Mouse (Mus musculus): Measurements from ENCODE around the gene Tmf1. TPM values are rescaled to one million over a fixed set of nuclear protein-coding genes. Genes with fewer than 3 reads are reported as not detected.

Gene Tmf1
- polyA plus RNA-seq, 1 experiment from 2014 or later: 49.1 TPM

GRCm38 (mm10) chr6:97204952-97205351 lies 26.0 kb upstream of the Tmf1 start:
- POLR2A ChIA-PET: interaction anchor here (0.8 to 1.3 kb wide), 3 partner anchors 12 to 28 kb away, joined by 3 to 7 read pairs (median 3); no protein-coding TSS in a partner anchor
- DNase-seq (ENCODE audit: low read depth, low spot score) (no peak), ATAC-seq (no peak)
- no peak for TF ChIP-seq CTCF (IDR thresholded peaks at IDR 0.05)
- CTCF ChIA-PET: interaction anchor here (0.7 kb wide), 1 partner anchor 46 kb away, joined by 3 read pairs; no protein-coding TSS in a partner anchor
- in situ Hi-C loops (cut with MboI; ENCODE audit: low pct_unique_long_range_greater_than_20kb): no loop called here
- no peaks in the 10 kb centered on the region for H3K27me3 ChIP-seq

GRCm38 (mm10) chr6:97204252-97204869 lies 25.4 kb upstream of the Tmf1 start:
- in situ Hi-C loops (cut with MboI; ENCODE audit: low pct_unique_long_range_greater_than_20kb): no loop called here
- CTCF ChIA-PET: no interaction called here
- no peak for TF ChIP-seq CTCF (IDR thresholded peaks at IDR 0.05)
- no peak for DNase-seq (ENCODE audit: low read depth, low spot score)
- POLR2A ChIA-PET: interaction anchor here (0.8 to 1.3 kb wide), 3 partner anchors 11 to 27 kb away, joined by 3 to 7 read pairs (median 3); no protein-coding TSS in a partner anchor
- no peaks in the 10 kb centered on the region for H3K27me3 ChIP-seq
- no peak for ATAC-seq

DNA sequence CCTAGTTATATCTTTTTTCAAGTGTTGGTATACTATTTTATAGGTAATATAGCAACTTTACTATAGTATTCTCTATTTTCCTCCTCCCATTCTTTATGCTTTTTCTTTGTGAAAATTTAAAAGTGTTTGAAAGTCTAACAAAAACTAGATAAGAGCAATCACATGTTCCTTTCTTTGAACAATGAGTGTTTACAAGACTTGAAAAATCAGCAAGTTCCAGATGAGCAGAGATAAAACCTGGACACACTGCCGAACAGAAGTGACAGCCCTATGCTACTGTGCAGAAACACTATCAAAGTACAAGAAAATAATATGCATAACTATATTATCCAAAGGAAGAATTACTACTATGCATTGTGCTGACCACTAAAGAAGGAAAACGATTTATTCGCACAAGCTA lies 23.6 kb upstream of the Tmf1 start:
- H3K27me3 ChIP-seq: no peaks in the 10 kb centered on the region
- ATAC-seq: no peak
- POLR2A ChIA-PET: no interaction called here
- DNase-seq (ENCODE audit: low read depth, low spot score): no peak
- in situ Hi-C loops (cut with MboI; ENCODE audit: low pct_unique_long_range_greater_than_20kb): no loop called here
- no peak for TF ChIP-seq CTCF (IDR thresholded peaks at IDR 0.05)
- CTCF ChIA-PET: no interaction called here

- CTCF ChIA-PET: no interaction called here
- no peaks in the 10 kb centered on the region for H3K27me3 ChIP-seq
- TF ChIP-seq CTCF (IDR thresholded peaks at IDR 0.05): peak; percentile 39
- in situ Hi-C loops (cut with MboI; ENCODE audit: low pct_unique_long_range_greater_than_20kb): no loop called here
- no peak for ATAC-seq
- POLR2A ChIA-PET: no interaction called here
- no peak for DNase-seq (ENCODE audit: low read depth, low spot score)
Observed at GRCm38 (mm10) chr6:97200437-97200836, 21.5 kb upstream of the Tmf1 start.

DNA sequence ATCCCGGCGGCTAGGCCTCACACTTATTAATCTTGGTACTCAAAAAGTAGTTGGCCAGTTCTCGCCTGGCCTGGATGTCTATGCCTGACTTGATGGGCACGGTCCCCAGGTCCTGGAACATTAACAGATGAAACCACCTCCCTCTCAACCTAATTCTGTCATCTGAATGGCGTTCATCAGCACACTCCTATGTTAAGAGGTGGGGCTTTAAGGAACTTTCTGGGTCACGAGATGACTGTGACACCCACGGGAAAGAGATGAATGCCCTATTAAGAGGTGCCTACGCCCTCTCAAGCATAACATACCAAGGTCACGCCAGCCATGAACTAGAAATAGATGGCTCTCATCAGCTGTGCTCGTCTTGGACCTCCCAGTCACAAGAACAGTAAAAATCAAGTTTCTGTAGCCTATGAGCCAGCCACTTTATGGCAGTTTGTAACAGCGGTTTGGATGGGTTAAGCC lies 476 bp upstream of the Tmf1 start:
- POLR2A ChIA-PET: interaction anchor here (0.9 to 1.4 kb wide), 3 partner anchors 9 to 31 kb away, joined by 3 read pairs; partner anchors contain the start of gene Arl6ip5
- TF ChIP-seq CTCF (IDR thresholded peaks at IDR 0.05): no peak
- no peaks in the 10 kb centered on the region for H3K27me3 ChIP-seq
- DNase-seq (ENCODE audit: low read depth, low spot score) (peak; percentile 54), ATAC-seq (peak; percentile 75)
- in situ Hi-C loops (cut with MboI; ENCODE audit: low pct_unique_long_range_greater_than_20kb): no loop called here
- CTCF ChIA-PET: interaction anchor here (0.8 to 2.7 kb wide), 4 partner anchors 11 to 132 kb away, joined by 3 to 11 read pairs (median 6); no protein-coding TSS in a partner anchor

GRCm38 (mm10) chr6:97175716-97176115 lies 3.2 kb downstream of the Tmf1 start:
- no peak for TF ChIP-seq CTCF (IDR thresholded peaks at IDR 0.05)
- H3K27me3 ChIP-seq: no peaks in the 10 kb centered on the region
- DNase-seq (ENCODE audit: low read depth, low spot score) (no peak), ATAC-seq (no peak)
- in situ Hi-C loops (cut with MboI; ENCODE audit: low pct_unique_long_range_greater_than_20kb): no loop called here
- ChIA-PET POLR2A (no interaction called here), CTCF (interaction anchor here (0.6 to 1.1 kb wide), 2 partner anchors 25 to 1166 kb away, joined by 3 to 4 read pairs; no protein-coding TSS in a partner anchor)

GRCm38 (mm10) chr6:97150156-97150555 lies 28.8 kb downstream of the Tmf1 start:
- ChIA-PET CTCF (interaction anchor here (0.8 to 3.0 kb wide), 6 partner anchors 10 to 59 kb away, joined by 4 to 12 read pairs (median 4); partner anchors contain the start of gene Tmf1), POLR2A (no interaction called here)
- in situ Hi-C loops (cut with MboI; ENCODE audit: low pct_unique_long_range_greater_than_20kb): no loop called here
- DNase-seq (ENCODE audit: low read depth, low spot score): no peak
- no peak for ATAC-seq
- peak; percentile 53 for TF ChIP-seq CTCF (IDR thresholded peaks at IDR 0.05)
- no peaks in the 10 kb centered on the region for H3K27me3 ChIP-seq

DNA sequence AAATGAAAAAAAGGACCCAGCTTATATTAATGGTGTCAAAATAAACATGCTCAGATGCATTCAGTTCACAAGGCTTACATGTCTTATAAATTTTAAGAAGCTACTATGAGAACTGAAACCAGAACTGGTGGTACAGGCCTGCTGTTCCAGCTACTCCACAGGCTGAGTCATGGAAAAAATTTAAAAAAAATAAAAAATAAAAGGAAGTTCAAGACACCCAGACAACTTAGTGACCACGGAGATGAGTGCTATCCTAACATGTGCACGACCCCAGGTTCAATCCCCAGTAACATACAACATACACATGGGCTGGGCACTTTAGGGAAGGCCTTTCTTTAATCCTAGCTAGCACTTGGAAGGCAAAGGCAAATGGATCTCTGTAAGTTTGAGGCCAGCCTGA lies 29.2 kb downstream of the Tmf1 start:
- in situ Hi-C loops (cut with MboI; ENCODE audit: low pct_unique_long_range_greater_than_20kb): no loop called here
- ATAC-seq: no peak
- no peaks in the 10 kb centered on the region for H3K27me3 ChIP-seq
- DNase-seq (ENCODE audit: low read depth, low spot score): no peak
- TF ChIP-seq CTCF (IDR thresholded peaks at IDR 0.05): no peak
- ChIA-PET CTCF (interaction anchor here (1.2 to 3.0 kb wide), 5 partner anchors 11 to 60 kb away, joined by 4 to 12 read pairs (median 5); partner anchors contain the start of gene Tmf1), POLR2A (no interaction called here)

GRCm38 (mm10) chr6:97148383-97149251 lies 30.3 kb downstream of the Tmf1 start, which contains the start of gene Eogt:
Eogt (minus strand) TSS chr6:97149182.
- in situ Hi-C loops (cut with MboI; ENCODE audit: low pct_unique_long_range_greater_than_20kb): no loop called here
- POLR2A ChIA-PET: interaction anchor here (1.1 to 1.7 kb wide), 2 partner anchors 9 to 26 kb away, joined by 3 to 4 read pairs; no protein-coding TSS in a partner anchor
- CTCF ChIA-PET: interaction anchor here (0.8 to 3.0 kb wide), 2 partner anchors 8 to 12 kb away, joined by 3 to 12 read pairs; no protein-coding TSS in a partner anchor
- no peaks in the 10 kb centered on the region for H3K27me3 ChIP-seq
- DNase-seq (ENCODE audit: low read depth, low spot score): no peak
- peak; percentile 96 for TF ChIP-seq CTCF (IDR thresholded peaks at IDR 0.05)
- ATAC-seq: peak; percentile 82

DNA sequence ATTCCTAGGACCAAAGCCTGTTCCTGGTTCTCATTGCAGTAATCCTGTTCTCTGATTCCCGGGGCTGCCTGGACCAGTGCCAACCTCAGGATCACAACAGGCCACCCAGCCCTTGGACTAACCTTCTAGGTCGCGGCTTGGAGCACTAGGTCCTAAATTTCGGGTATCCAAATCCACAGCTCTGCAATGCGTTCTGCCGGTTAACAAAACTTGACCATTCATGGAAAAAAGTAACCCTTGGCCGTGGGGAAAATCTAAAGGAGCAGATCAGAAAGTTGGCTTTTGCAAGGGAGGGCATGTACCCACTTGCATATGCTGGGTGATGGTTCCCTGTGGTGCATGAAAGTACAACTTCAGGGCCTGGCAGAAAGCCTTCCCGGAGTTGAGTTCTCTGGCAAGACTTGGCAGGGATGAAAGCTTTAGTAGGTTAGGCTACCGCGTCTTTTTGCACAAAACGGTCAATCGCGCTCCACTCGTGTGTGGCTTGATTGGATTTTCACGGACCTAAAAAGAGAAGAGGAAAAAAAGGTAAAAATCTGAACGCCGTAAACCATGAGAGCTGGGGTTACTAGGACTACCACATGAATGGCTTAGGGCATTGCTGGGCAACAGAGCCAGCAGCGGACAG lies 31.1 kb downstream of the Tmf1 start:
- TF ChIP-seq CTCF (IDR thresholded peaks at IDR 0.05): no peak
- in situ Hi-C loops (cut with MboI; ENCODE audit: low pct_unique_long_range_greater_than_20kb): no loop called here
- peak; percentile 32 for ATAC-seq
- DNase-seq (ENCODE audit: low read depth, low spot score): no peak
- no peaks in the 10 kb centered on the region for H3K27me3 ChIP-seq
- CTCF ChIA-PET: no interaction called here
- POLR2A ChIA-PET: interaction anchor here (1.1 to 1.7 kb wide), 2 partner anchors 8 to 27 kb away, joined by 3 to 4 read pairs; no protein-coding TSS in a partner anchor

Data from Patski (cell line).